Mouse (Mus musculus): ENCODE measurements around the gene Sart3.
"Not testable (repeated sequence)": the region's sequence is repeated elsewhere in the genome, so short reads cannot be mapped to it uniquely, and the experiment has no call there.

Sart3 gene

DNA sequence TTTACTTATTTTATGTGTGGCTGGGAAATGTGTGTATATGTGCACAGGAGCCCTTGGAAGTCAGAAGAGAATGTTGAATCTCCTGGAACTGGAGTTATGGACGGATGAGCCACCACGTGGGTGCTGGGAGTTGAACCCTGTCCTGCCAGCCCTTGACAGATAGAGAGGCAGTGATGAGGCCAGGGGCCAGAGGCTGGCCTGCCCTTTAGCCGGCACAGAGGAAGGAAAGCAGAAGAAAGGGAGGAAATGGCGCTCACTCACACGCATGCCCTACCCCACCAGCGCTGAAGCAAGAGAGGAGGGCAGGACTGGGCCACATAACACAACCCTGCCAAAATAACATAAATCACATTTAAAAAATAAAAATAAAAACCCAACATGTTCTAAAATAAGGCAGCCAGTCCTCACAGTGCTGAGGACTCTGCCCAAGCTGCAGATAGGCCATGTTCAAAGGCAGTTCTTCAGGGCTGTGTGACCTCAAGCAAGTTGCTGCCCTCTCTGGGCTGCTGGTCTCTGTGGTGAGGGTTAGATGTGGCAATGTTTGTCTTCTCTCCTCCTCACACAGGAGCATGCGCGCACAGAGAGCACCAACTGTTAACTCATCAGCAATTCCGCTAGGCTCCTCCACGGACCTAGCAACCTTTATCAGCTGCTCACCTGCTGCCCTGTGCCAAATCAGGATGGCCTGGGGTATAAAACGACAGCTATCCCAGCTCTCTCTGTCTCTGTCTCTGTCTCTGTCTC lies 18.3 kb upstream of the Sart3 start:
- DNase-seq = peak; percentile 20

DNA sequence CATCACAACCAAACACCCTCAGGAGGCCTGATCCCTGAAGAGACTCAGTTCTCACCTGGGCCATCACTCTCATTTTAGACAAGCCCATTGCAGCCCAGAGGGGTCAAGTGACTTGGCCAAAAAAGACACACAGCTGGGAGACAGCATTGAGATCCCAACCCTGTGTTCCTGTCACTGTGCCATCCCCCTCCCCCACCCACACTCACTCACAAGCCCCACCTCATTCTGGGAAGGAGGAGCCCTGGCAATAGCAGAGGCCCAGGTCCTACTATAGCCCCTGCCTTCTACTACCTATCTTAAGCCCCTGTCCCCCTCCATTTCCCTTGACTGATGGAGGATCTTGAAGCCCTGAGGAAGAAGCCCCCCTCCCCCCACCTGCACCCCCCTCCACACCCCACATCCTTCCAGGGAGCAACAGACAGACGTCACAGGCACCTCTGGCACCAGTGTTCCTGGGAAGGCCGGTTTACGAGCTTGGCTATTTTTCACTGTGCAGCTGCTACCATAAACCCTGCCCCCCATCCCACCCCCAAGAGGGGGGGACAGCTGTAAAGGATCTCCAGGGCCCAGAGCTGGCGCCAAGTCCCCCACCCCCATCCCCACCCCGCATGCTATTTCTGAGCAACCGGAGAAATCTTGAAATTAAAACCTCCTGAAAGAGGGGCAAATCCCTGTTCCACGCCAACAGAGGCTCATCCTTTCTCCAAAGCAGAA lies 16.9 kb upstream of the Sart3 start:
- DNase-seq = peak; percentile 45

DNA sequence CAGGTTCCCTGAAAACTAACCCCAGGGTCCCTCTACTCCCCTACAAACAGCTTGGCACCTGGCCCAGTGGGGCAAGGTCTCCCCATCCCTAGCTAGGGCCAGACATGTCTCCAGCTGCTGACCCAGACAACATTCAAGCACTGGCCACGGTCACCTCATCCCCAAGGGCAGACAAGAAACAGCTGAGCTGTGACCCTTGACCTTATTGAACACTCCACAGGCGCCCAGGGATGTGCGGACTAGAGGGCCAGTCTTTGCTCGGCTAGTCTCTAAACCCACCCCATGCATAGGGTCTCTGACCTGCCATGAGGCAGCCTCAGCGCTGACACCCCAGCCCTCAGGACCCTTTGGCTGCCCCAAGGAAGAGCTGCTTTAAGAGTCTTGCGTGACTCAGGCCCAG lies 16.3 kb upstream of the Sart3 start:
- no peak for DNase-seq

DNA sequence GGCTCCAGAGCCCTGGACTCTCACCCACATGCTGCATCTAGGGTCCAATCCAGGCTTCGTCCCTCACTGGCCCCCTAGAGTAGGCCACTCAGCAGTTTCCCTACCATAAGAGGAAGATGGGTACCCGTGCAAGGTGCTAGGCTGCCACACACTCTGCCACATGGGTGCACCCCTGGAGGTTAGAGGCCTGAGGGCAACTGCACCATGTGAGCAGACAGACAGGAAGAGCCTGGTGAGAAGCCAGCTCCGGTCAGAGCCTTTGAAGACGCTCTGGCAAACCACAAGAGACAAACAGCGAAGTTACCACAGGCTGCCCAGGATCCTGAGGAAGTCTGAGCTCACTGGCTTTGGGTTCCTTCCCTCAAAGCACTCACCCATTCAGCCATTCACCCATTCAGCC lies 14.7 kb upstream of the Sart3 start:
- no peak for DNase-seq

DNA sequence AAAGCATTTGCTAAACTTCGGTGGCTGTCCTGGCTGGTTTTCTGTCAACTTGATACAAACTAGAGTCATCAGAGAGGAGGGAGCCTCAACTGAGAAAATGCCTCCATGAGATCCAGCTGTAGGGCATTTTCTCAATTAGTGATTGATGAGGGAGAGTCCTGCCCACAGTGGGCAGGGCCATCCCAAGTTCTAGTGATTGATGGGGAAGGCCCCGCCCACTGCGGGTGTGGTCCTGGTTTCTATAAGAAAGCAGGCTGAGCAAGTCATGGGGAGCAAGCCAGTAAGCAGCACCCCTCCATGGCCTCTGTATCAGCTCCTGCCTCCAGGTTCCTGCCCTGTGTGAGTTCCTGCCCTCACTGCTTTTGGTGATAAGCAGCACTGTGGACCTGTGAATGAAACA lies 11.8 kb upstream of the Sart3 start:
- DNase-seq = peak; percentile 42

DNA sequence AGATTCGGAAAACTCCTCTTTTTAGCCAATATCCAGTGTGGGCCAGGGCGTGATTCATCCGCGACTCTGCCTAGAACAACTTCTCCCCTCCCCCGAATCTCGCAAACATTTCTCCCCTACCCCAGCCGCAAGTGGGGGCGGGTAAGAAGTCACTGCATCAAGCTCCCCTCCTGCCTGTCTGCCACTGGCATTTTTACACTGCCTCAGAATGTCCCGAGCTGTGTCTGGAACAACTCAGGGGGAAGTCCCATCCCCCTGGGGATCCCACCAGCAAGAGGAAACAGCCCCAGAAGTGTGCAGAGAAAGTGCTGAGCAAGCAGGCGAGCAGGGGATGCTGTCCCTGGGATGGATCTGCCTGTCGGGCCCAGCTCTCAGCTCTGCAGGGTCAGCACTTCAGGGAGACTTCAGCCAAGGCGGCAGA lies 11.3 kb upstream of the Sart3 start:
- DNase-seq = peak; percentile 57

DNA sequence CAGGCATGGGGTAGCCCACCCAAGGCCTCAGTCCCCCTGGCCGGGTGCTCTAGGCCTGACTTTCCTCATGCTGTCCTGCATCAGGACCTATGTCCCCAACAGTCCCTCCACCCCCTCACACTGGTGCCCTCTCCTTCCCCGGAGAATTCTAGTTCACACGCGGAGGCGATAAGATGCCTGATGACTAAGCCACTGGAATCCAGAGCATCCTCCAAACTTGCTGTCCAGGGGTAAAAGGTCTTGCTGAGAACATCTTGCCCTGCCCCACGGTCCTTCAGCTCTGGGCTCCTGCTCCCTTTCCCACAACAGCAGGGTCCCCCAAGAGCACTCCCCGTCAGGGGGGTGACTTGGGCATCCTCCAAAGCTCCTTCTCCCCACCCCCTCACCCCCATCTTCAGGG lies 10.3 kb upstream of the Sart3 start:
- no peak for DNase-seq

DNA sequence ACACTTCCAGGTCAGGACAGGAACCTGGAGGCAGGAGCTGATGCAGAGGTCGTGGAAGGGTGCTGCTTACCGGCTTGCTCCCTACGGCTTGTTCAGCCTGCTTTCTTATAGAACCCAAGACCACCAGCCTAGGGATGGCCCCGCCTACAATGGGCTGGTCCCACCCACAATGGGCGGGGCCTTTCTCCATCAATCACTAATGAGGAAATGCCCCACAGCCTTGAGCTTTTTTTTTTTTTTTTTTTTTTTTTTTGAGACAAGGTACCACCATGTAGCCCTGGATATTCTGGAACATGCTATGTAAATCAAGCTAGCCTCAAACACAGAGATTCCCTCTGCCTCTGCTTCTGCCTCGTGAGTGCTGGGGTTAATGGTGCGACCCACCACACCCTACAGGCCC lies 9.6 kb upstream of the Sart3 start:
- no peak for DNase-seq

DNA sequence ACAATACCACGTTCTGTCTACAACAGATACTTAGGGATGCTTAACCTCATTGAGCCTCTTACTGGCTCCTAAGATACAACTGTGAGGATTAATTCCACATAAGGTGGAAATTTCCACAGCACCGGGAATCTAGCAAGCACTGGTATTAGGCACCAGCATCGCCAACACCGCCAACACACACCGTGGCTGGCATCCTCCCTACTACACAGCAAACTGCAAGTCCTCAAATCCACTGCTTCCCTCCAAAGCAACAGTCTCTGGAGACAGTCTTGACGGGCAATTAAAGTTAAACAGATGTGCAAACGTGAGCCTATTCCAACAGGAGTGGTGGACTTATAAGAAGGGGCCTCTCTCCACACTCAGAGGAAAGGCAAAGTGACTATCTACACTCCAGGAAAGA lies 8.9 kb upstream of the Sart3 start:
- DNase-seq = no peak

DNA sequence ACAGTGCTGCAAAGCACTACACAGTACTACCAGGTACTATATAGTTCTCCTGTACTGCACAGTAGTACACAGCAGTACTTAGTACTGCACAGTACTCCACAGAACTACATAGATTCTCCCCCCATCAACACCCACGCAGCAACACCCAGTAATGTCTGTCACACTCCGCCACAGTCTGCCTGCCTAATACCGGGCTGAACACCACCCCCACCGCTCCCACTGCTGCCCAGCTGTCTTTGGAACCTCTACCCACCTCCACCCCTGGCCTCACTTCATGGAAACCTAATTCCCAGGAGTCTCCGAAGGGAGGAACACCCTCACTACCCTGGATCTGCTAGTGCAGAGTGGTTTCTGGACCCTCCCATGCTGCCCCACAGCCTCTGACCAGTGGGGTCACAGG lies 8.5 kb upstream of the Sart3 start:
- DNase-seq = no peak

DNA sequence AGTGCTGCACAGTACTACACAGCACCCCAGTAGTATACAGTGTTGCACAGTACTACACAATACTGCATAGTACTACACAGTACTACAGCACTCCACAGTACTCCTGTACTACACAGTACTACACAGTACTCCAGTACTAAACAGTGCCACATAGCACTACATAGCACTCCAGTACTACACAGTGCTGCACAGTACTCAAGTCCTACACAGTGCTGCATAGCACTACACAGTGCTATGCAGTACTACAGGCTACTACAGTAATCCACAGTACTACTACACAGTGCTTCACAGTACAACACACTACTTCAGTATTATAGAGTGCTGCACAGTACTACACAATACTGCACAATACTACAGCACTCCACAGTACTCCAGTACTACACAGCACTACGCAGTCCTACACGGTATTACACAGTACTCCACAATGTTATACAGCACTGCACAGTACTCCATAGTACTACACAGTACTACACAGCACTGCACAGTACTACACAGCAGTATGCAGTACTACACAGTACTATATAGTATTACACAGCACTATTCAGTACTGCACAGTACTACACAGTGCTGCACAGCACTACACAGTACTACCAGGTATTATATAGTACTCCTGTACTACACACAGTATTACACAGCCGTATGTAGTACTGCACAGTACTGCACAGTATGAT lies 7.9 kb upstream of the Sart3 start:
- no peak for DNase-seq

DNA sequence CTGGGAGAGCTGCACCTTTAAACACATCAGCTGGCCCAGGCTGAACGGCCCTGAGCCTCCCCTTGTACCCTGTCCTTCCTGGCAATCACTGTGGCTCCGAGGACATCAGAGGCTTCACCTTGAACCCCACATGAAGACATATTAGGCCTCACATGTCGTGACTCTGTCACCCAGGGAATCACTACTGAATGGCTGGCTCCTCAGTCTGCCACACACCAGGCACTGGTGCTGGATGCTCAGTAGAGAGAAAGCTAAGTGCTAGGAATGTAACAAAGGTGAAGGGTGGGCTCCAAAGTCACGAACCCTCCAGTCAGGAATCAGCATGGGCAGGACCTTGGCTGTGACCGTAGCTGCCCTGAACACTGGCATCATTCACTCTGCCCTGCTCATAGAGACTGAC lies 7.3 kb upstream of the Sart3 start:
- DNase-seq = no peak

DNA sequence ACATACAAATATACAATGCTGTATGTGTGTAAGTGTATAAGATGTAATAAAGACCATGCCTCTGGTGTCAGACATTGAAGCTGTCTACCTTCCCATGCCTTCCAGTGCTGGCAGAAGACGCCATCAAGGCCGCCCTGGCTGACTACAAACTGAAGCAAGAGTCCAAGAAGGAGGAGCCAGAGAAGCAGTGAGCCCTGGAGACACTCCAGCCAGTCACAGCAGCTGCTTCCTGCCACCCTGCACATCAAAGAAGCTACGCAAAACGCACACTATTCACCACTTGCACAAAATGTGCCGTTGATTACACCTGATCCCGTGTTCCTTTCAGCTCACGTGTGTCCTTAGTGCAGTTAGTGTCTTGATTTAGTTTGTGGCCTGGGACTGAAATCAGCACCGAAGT lies 5.4 kb upstream of the Sart3 start:
- not testable (repeated sequence) for DNase-seq

DNA sequence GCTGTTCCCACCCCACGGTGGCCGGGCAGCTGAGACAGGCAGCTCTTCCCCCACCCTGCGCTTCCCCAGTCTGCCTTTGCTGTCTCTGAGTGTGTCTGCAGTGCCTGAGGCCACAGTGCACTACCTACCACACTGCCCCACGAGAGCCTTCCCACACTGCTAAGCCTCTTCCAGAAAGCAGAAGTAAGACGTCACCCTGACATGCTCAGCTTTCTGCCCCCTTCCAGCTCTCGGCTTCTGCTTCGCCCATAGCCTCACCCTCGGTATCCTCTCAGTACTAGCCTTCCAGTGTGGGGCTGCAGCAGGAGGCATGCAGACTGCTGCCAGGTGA lies 4.6 kb upstream of the Sart3 start:
- DNase-seq = peak; percentile 25

DNA sequence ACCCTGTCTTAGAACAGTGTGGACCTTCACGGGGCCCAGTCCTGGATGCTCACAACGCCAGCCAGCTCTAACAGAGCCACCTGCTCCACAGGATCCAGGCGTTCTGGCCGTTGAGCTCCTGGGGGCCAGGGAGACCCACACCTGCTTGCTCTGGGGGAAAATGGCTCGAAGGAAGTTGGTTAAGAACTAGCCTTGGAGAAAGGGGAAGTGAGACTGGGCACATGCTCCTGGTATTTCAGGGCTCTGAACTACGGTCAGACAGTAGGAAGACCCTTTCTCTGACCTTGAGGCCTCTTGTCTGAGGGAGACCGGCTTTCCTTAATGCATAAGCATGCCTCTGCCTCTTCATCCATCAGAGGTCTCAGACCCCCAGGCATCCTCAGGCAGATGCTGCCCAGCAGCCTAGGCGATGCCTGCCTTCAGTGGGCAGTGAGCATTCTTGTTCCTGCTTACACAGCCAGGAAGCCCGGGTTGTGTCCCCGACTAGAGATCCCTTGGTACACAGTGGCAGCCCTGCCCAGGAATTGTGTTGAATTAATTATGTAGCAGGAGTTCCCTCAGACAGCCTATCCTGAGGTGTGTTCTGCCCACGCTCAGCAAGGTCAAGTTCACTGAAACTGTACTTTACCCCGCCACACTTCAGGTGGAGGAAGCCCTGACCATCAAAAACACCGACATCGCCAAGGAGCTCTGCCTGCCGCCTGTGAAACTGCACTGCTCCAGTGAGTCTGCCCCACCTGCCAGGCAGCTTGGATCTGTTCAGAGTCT lies 4.0 kb upstream of the Sart3 start:
- no peak for DNase-seq

DNA sequence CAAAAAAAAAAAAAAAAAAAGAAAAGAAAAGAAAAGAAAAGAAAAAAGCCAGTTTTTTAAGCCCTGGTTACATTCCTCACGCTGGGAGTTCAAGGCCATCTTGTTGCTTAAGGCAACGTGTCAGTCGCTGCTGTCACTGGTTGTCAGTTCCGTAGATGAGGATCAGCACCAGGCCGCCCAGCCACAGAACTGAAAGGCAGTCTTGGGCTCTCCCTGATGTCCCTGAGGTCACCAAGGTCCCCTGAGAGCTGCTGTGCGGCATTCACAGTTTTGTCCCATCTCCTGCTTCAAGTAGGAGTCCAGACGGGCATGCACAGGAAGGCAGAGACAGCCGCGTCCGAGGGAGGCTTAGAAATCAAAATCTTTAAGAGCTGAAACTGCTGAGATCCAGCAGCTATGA lies 3.3 kb upstream of the Sart3 start:
- no peak for DNase-seq

DNA sequence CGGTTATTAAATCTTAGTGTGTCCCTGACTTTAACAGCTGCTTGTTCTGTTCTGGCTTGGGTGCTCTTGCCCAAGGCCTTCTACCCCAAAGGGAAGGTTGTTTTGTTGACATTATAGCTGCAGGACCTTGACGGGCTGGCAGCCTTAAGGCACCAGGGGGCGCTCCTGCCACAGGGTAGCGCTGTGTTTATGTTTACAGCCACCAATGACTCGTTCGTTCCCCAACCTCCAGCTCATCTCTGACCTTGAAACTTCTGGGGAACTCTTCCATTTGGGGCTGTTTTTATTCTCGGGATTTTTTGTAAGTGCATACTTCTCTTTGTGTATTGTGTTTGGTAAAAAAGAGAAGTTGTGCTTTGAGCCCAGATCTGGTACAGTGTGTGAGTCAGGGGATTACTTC lies 1.4 kb upstream of the Sart3 start:
- peak; percentile 93 for DNase-seq

DNA sequence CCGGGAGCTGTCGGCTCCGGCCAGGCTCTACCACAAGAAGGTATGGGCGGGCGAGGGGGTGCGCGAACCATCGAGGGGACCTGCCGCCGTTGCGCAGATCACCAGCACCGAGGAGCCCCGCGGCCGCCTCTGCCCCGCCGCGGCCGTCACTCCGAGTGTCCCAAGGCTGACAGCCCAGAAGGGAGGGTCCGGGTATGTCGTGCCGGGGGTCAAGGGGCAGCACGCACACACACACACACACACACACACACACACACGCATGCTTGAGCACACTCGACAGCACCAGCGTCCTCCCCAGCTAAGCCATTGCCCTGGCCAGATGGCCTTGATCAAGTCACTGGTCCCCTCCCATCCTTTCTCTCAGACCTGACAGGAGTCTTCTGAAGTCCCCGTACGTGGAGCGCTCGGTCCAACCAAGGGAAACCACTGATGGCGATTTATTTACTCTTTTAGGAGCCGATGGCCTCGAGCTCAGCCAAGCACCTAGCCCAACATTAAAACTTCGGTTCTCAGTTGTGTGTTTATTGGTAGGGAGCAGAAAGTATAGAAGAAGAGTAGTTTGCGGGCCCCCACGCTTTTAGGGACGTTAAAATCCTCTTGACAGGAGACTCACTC lies 702 bp upstream of the Sart3 start:
- DNase-seq = peak; percentile 41

DNA sequence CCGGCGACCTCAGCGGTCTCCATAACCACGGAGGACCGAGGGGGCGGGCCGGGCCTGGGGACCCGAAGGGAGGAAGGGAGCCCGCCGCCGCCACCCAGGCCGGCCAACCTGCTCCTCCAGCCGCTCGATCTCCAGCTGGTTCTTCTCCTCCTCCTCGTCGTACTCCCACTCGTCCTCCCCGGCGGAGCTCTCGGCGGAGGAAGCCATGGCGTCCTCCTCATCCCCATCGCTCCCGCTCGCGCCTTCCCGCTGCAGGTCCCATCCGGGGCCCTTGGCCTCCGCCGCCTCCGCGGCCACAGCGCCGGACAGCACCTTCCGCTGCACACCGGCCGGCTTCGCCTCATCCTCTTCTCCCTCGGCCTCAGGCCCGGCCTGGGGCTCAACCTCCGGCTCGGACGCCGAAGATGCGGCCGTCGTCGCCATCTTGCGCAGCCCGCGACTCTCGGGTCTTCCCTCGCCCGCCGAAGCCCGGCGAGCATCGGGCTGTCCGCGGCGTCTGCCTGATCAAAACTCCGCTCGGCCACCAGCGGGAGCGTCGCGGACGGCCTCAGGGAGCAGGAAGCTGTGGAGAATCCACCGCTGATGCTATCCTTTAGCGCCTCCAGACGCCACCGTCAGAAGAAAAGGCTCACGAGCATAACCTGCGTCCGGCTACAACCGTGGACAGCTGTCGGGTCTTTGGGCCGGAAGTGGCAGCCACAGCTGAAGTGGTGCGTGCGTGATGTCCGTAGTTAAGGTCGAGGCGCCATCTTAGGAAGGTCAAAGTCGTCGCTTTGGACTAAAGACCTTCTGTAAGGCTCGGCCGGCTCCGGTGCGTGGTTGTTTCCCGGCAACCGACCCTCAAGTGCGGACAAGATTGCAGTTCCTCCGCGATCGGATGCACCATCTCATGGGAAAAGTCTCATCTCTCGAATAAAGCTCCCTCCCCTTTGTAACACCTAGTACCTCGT lies 822 bp downstream of the Sart3 start:
- peak; percentile 89 for DNase-seq

DNA sequence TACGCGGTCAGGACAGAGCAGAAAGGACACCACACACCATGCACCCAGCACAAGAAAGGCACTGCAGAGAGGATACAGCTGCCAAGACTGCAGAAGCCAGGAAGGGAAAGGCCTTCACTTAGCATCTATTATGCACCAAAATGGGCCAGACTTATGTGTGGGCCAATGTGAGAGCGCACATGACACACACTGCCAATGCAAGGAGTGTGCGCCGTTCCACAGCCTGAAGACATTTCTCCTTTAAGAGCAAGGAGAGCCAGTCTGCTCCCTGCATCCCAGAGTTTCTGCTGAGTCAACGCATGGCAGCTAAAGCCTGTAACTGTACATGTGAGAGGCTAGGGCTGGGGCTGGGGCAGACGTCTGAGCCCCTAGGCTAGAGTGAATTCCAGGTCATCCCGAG lies 3.5 kb downstream of the Sart3 start:
- DNase-seq = no peak

DNA sequence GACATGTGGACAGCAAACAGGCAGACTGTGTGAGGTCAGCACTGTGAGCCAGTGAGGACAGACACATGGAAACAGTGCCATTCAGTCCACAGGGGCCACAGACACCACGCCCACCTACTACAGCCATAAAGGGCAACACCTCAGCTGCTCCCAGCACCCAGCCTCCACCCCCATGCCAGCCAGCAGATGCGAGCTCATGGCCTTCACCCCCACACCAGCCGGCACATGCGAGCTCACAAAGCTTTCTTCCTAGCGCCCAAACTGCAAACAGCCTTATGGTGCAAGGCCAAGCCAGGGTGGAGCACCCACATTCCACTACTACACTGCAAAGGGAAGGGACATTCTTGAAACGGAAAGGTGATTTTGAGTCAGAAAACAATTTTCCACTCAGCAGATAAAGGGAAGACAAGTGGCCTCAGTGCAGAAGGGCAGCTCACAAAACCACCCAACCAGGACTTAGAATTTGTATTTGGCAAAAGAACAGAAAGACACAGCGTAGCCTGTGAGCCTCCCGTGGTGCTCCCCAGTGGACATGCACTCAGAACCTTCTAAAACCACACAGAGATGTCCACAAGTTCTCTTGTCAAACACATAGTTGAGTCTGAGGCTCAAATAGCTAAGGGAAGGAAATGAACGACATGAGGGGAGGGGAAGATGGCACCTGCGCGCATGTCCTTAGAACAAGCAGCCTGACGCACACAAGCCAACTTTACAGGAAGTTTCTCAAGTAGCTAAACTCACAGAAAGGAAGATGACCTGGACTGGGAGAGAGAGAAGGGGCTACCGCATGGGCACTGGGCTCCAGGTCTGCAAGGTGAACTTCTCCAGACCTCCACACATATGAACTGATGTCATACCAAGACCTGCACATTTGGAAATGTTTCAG lies 6.4 kb downstream of the Sart3 start:
- DNase-seq = no peak

Measured in liver (tissue).